Mouse (Mus musculus) c-Kit-positive CD71-negative TER-119-negative erythroid progenitor cells, embryonic 14.5 days (primary cell): Measurements from ENCODE around the gene Calm5.
"Not testable (repeated sequence)": the region's sequence is repeated elsewhere in the genome, so short reads cannot be mapped to it uniquely, and the experiment has no call there.

Source experiments
- DNase-seq: peaks from one replicate; pipeline ENCODE4 v3.0.0-alpha.2; 2013; ENCODE audit warnings: low read depth

Calm5 gene

DNA sequence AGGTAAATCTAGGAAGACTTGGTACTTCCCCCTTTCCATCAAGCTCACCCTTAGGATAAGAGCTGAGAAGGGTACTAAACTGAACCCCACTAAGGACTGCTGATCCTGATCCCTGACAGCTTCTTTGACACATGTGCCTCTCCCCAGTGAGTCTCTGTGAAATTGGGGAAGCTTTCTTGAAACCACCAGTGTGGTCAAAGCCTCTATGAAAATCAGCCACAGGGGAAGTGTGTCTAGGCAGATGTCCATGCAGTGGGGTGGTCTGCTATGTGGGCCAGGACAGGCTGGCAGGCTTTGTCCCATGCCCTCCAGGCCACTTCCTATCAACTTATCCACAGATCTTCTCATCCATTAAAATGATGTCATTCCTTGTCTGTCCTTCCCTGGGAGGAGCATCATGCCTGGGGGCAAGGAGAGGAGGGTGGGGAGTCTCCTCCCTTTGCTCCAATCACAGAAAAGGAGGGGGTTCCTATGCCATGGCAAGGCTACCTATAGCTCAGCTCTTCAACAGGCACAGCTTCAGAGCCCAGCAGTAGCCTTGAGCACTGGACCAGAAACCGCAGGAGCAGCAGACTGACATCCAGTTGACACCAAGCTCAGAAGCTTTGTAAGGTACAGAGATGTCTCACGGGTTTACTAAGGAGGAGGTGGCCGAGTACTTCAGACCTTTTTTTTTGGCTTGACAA, at the start of gene Calm5:
TSS of gene Calm5 (plus strand) at position 526 of the 686 bp plus-strand sequence.
- not testable (repeated sequence) for DNase-seq

DNA sequence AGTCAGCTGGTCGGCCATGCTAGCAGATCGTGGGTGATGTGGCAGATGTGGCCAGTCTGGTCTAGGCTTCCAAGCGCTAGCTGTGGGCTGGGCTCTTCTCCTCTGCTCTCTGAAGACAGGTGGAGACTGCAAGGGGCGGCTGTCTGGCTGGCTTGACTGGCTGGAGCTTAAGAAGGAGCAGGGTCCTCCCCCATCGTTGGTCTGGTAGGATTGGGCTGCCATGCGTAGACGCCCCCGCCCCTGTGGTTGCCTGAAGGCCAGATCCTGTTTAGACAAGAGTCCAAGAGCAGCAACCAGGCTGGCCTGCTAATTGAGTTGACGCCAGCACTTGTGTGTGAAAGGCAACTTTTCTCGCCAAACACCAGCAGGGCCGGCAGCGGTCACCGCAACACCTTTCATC, 49.8 kb upstream of the Calm5 start, which contains the start of gene Calml3:
TSS of gene Calml3 (minus strand) at position 131 of the 400 bp plus-strand sequence.
- DNase-seq, result no peak

DNA sequence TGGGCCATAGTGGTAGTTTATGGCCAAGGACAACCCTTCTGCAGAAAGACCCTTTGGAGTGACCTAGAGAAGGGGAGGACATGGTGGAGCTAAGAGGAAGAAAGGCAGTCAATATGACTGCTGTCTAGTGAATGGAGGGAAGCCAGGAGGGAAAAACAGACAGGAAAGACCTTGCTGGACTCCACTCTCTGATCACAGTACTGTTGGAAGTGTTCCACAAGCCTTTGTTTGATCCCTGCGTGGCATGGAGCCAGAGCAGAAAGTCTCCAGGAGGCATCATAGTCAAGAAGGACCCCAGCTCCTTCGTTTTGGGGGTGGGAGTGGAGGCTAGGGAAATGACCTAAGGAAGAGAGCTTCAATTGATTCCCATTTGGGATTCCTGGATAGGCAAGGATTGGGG, 48.8 kb upstream of the Calm5 start:
- DNase-seq, result no peak

DNA sequence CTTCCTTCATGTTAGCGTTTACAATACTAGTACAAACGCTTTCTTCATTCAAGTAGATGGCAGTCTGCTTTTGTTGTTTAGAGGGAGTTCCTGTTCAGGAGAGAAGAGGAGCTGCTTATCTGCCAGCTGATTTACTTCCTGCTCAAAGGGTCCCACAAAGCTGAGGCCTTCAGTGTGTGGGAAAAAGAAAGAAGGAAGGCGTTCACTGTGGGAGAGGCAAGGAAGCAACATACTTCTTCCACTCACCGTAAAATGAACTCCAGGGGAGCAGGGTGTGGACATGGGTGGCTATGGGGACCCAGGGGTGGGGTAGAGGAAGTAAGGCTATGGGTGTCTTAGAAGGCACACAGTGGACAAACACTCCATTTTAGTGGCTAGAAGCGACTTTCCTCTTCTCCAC, 48.3 kb upstream of the Calm5 start:
- DNase-seq, result no peak

DNA sequence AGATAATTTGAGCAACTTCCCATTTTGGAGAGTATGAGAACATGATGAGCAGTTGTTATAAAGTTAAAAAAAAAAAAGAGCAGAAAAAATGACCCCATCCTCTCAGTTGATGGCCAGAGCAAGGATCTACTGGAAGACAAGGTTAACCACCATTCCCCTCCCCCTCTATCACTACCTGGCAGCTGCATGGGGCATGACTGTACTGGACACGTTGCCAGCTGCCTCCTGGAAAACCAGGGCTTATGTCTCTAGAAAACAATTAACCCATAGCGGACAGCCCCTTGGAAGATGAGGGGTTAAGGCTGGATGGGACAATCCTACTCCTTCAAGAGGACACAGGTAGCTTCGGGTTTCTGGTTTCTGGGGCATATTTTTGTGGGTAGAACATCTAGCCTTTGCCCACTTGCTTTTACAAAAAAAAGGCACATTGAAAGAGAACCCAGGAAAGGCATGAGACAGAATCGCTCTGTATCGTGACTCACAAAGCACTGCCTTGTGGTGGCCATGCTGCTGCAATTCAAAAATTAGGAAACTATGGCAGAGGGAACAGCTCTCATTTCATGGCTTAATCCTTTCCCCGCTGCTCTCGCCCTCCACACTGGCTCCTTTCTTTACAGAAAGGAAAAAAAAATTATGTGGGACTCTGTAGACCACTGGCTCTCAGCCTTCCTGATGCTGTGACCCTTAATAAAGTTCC, 46.7 kb upstream of the Calm5 start:
- no peak for DNase-seq

DNA sequence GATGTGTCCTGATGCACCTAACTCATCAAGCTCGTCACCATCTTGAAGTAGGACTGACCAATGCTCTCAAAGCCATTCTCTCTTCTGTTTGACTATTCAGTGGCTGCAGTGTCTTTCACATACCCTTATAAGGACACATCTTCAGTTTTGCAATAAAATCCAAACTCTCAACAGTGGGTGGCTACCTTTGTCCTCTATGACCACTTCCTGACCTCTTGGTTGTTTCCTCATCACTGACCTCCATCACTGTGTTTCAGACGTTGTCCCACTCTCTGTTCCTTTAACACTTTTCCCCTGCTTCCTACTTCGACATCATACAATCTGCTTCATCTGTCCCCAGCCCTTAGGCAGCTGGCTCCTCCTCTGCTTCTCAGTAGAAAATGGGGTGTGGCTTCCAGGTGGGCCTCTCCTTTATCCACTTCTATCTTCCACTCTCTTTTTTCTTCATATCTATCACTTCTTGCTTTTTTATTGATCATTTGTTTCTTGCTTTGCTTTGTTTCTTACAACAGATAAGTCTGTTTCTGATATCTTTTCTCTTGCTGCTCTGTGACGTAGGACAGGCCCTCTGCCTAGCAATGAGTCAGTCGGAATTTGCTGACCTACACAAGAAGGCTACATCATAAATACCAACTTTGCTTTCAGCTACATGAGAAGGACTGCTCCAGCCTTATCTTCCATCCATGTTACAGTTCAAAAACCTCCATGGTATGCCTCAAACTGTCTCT, 35.8 kb upstream of the Calm5 start:
- DNase-seq, result no peak

DNA sequence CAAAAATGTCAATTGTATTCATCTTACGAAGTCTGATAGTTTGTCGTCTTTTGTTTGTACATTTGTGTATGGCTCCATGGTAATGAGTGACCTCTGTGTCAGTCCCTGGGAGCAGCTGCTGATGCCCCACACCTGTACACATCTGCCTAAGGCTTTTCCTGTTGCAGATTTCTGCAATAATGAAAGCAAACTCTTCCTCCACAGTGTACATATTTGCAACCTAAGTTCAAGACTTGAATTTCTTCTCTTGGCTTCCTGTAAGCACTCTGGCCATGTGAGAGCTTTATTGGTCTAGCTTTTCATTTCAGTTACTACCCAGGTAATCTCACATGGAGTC, 35.3 kb upstream of the Calm5 start:
- no peak for DNase-seq

DNA sequence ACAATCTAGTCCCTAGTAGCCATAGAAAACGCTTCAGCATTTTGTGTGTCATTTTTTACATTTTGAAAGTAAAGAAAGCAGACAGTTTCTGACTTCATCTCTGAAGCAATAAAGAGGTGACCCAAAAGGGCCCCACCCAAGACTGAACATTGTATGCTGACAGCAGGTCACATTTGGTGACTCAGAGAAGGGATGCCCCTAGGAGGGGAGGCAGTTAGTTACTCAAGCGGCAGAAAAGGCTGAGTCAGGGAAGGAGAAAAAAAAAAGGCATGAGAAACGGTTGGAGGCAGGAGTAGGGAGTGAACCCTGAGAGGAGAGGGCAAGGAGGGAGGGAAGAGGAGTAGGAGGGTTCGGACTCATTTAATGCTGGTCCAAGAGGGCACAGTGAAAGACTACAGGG, 31.9 kb upstream of the Calm5 start:
- DNase-seq, result no peak

DNA sequence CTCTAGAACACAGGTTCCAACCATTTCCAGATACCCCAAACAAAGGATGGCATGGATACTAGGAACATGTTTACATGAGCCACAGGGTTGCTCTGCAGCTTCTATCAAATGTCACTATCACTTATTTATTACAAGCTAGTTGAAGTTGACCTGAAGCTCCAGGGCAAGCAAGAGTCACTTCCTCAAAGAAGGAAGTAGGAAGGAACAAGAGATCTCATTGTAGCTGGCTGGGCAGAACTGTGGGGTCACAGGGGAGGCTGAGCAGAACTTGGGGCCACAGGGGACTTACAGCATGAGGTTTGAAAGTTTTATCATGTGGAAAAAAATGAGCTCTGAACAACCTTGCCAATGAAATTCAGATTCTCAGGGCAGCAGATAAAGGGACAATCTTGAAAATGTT, 28.2 kb upstream of the Calm5 start:
- no peak for DNase-seq

DNA sequence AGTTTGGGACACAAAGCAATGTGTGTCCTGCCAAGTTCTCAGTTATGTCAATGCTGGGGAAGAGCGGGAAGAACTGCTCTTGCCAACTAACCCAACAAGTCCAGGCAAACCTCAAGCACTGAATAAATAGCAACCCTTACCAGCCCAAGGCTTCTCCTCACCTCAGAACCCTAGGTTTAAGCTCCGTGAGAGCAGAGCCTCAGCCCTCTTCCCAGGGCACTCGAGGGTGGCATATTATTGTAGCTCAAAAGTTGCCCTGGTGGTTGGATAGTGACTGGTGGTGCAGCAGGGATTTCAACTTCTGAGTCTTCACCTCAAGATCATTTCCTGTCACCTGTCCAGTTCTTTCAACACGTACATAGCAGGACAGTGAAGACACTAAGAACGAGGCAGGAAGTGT, 22.4 kb upstream of the Calm5 start:
- no peak for DNase-seq

DNA sequence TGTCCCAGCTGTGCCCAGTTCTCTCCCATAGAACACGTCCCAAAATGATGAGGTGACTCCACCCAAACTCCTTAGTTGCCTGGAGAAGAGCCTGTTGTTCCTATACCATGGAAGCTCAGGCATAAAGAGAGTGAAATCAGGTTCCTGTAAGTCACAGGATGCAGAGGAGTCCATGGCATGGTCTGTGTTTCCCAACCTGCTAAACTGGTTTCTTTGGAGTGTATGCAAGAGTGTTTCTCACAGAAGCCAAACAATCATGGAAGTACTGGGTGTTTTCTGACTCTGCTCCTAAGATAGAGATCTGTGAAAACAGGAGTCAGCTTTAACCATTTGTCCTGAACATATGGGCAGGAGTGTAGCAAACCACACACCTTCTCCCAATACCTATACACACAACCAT, 22.0 kb upstream of the Calm5 start:
- no peak for DNase-seq

DNA sequence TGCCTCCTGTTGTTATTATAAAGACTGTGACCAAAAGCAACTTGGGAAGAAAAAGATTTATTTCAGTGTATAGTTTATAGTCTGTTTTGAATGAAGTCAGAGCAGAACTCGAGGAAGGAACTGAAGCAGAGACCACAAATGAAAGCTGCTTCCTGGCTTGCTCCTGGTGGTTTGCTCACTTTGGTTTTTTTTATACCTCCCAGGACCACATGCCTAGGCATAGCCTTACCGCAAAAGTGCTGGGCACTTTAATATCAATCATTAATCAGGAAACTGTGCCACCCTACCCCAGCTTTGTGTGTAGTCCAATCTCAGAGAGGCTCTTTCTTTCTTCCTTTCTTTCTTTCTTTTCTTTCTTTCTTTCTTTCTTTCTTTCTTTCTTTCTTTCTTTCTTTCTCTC, 21.5 kb upstream of the Calm5 start:
- no peak for DNase-seq

DNA sequence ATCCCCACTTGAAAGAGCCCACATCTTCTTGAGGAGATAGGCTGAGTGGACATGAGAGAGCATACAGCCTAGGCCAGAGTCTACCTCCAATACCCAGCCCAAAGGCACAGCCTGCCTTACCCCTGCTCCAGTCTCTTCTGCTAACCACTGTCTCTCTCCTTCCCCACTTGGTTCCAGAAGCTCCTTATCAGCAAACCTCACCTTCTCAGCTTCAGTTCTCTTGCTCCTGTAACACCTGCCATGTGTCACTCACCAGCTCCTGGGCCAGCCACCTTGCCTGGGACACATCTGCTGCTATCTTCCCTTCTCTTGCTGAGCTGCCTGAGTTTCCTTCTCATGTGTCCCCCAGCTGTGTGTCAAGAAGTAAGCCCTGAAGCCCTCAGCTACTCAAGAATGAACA, 20.3 kb upstream of the Calm5 start:
- DNase-seq, result not testable (repeated sequence)

DNA sequence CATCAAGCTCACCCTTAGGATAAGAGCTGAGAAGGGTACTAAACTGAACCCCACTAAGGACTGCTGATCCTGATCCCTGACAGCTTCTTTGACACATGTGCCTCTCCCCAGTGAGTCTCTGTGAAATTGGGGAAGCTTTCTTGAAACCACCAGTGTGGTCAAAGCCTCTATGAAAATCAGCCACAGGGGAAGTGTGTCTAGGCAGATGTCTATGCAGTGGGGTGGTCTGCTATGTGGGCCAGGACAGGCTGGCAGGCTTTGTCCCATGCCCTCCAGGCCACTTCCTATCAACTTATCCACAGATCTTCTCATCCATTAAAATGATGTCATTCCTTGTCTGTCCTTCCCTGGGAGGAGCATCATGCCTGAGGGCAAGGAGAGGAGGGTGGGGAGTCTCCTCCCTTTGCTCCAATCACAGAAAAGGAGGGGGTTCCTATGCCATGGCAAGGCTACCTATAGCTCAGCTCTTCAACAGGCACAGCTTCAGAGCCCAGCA, 16.6 kb upstream of the Calm5 start, which contains the start of gene Calm4:
TSS of gene Calm4 (plus strand) at position 446 of the 496 bp plus-strand sequence.
- DNase-seq, result not testable (repeated sequence)

DNA sequence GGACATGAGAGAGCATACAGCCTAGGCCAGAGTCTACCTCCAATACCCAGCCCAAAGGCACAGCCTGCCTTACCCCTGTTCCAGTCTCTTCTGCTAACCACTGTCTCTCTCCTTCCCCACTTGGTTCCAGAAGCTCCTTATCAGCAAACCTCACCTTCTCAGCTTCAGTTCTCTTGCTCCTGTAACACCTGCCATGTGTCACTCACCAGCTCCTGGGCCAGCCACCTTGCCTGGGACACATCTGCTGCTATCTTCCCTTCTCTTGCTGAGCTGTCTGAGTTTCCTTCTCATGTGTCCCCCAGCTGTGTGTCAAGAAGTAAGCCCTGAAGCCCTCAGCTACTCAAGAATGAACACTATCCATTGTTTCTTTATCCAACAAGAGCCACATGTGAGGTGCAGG, 13.3 kb upstream of the Calm5 start:
- not testable (repeated sequence) for DNase-seq

DNA sequence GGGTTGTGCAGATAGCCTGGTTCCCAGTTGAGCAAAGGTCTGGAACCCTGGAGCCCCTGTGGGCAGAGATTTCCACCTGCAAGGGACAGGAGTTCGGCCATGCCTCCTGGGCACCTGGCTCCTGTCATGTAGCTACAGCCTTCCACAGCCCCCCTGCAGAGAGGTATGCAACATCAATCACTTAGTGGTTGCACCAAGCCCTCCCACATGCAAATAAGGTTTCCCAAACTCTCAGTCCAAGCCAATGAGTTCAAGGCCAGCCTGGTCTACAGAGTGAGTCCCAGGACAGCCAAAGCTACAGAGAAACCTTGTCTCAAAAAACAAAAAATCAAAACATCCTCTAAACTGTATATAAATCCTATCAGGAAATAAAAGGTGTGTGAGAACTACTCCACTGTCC, 3.6 kb upstream of the Calm5 start:
- no peak for DNase-seq

DNA sequence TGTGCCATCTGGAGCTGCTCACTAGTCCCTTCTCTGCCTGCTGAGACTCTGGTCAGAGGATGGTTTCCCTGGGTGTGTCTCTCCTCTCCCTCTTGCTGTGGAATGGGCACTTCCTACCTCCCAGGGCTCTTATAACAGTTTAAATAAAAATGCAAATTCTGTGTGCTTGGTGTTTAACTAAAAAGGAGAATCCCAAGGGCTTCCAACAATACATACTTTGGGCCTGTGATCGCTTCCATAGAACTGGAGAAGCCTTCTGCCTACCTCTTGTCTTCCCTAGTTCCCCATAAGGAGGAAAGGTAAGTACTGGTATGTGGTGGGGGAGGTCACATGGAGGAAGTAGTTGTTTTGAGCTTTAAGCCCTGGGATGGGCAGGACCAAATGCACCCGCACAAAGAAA, 883 bp downstream of the Calm5 start:
- no peak for DNase-seq

DNA sequence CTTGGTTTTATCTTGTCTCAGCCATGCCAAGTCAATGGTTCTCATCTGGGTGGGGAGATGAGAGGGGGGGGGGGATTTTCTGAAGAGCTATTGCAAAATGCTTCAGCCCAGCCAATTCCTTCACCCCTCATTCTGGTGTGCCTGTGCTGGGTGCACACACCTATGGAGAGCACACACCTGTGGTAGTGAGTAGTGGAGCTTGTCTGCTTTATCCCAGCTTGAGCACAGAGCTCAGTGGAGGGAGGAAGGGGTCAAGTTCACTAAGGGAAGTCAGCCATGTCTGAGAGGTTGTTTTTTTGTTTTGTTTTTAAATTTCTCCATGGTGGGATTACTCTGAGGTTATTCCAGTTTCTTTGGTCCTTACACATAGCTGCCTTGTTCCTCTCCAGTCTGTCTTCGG, 2.3 kb downstream of the Calm5 start:
- DNase-seq, result no peak

DNA sequence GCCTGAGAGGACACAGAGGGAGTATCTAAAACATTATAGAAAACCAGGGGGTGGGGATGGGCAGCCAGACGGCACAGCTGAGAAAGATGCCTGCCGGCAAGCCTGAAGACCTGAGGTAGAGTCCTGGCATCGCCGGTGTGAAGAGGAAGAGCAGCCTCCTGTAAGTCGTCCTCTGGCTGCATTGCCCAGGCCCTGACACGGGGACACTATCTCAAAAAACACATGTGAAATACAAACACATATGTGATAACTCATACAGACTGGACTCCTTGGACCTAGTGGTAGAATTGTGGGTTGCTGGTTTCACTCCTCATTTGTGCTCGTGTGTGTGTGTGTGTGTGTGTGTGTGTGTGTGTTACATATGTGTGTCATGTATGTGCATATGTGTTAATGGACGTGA, 7.3 kb downstream of the Calm5 start:
- DNase-seq, result no peak

DNA sequence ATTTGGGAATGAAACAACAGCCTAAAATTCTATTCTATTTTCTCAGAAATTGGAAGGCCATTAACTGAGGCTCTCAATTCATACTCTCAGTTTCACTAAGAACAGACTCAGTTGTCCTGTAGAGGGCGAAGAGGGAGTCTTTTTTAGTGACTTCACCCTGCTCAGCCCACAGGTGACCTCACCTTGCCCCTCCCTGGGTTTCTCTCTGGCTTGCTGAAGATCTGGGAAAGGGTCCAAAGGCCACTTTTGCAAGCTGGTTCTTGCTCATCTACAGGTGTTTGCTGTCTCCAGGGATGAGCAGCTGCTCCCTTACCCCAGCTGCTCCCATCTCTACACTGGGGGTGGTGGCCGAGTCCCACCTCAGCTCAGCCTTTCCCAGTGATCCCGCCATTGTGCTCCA, 8.4 kb downstream of the Calm5 start:
- DNase-seq, result no peak

DNA sequence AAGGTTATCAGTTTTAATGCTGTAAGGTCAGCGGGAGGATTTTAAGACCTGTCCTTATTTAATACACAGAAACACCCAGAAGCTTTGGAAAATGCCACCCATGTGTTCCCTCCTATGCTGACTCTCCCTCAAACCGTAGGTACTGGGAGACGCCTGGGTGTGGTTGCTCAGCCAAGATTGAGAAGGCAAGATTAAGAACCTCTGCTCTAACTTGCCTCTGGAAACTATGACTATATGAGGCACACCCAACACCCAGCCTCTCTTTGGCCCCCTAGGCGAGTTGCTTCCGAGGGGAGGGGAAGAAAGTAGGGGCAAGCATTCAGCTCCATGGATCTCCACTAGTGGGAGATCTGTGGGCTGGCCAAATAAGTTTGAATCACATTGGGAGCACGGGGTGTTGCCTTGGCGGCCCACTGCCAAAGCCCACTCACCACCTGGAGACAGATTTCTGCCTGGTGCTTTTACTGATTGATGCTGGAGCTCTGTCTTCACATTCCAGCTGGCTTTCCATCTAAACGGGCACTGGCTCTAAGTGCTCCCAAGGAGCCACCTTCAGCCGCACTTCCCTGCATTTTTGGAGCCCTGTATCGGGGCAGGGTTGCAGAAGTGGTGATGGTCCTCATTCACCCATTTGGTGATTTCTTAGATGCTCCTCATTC, 9.1 kb downstream of the Calm5 start:
- DNase-seq, result no peak

DNA sequence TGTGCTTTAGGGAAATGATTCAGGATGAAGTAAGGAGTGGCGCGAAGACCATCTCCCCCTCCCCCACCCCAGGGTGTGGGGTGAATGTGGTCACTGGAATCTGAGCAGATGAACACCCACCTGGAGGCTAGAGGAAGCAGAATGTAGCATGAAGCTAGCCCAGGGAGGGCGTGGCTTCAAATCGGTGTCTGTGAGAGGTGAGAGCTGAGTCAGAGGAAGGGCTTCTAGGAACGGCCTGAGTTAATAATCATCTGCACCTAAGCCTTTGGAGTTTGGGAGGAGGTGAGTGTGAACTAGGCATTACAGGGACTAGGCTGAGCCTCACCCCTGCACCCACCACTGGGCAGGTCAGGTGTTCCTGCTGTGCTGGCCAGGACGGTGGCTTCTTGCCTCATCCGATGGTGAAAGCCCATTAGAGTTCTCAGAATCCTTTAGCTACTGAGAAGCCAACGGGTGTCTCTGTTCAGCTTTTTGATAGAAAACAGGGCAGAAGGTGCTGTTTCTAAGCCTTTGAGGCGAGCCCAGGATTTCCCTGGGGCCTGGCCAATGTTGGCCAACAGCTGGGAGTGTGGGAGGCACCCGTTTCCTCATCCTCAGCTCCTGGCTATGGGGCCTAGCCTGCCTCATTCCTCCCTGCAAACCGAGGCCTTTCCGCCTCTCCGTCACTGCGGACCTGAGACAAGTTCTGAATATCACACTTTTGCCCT, 11.8 kb downstream of the Calm5 start:
- no peak for DNase-seq
